Comparison of ENCODE assay signal across 8 mouse cellular contexts in the genomic region with DNA sequence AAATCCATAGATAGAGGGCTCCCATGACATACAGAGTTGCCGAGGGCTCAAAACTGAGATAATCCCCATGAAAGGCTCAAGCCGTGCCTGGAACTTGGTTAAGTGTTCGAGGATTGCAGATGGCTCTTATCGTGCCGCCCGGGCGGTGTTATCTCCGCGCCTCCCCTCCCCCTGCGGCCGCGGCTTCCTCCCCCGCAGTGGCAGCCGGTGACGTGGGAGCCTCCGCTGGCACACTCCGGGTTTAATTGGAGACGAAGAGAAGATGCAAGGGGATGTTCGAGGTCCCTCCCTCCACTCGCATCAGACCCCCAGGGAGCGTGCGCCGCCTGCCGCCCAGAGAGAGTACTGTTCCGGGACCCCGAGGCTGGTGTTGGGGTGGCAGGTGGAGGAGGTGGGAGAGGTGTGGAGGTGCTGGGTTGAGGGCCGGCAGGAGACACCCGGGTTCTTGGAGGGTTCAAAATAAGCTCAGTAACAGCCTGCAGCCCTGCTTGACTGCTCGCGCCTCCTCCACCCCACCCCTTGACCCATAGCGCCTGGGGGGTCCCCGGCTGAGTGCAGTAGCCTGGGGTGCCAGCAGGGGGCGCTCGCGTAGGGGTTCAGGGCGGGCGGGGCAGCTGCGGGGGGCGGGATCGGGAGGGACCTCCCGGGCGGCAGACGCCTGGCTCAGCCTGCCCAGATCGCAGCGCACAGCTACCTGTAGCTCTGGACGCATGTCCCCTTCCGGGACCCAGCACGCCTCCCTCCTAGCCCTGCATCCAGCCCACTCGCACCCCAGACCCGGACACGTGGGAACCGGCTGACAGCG. TPM values are rescaled to one million over a fixed set of nuclear protein-coding genes. Genes with fewer than 3 reads are reported as not detected.
DNase-seq lines count a peak whose midpoint lies in the region; ATAC-seq and TF ChIP-seq lines count a peak whose summit lies in the region.

A gene (plus strand): TSS at position 244 of the 805 bp plus-strand sequence.

- ATAC-seq in G1E (ENCODE audit: extremely low read depth, insufficient number of reproducible peaks, low FRiP score, poor library complexity, severe bottlenecking), result peak; percentile 85
- ATAC-seq in erythroblast, adult 5-6 weeks (replicated peaks; ENCODE audit: low FRiP score, poor library complexity, severe bottlenecking), result peak; percentile 41
- 0 out of 2 replicates have a peak, but pooled peaks have one; percentile 53 for ATAC-seq in hindbrain, embryonic 11.5 days (ENCODE audit: low FRiP score)
- peak; percentile 55 for ATAC-seq in lung, postnatal 0 days

- H3K4me1 ChIP-seq in G1E (ENCODE audit: insufficient read depth, low read depth, low read length), result peaks cover 79% of the 10 kb centered on the region
- H3K4me1 ChIP-seq in bone marrow macrophage, adult 2 months (ENCODE audit: control insufficient read depth, insufficient read depth, low read length), result peaks cover 16% of the 10 kb centered on the region
- peaks cover 2% of the 10 kb centered on the region; the same call in 1 of the 2 replicates for H3K4me1 ChIP-seq in hindbrain, embryonic 11.5 days (replicated peaks; ENCODE audit: control insufficient read depth, insufficient read depth, low read length)
- H3K4me1 ChIP-seq in lung, postnatal 0 days (ENCODE audit: insufficient read depth, low read depth, low read length), result peaks cover 6% of the 10 kb centered on the region

- peaks cover 15% of the 10 kb centered on the region for H3K36me3 ChIP-seq in G1E (replicated peaks)
- H3K36me3 ChIP-seq in hindbrain, embryonic 11.5 days (ENCODE audit: control insufficient read depth, insufficient read depth, low read length), result no peaks in the 10 kb centered on the region
- H3K36me3 ChIP-seq in lung, postnatal 0 days (ENCODE audit: insufficient read depth, low read length), result no peaks in the 10 kb centered on the region

- TF ChIP-seq CTCF in G1E (IDR thresholded peaks at IDR 0.05; ENCODE audit: low read depth, low read length), result peak; percentile 77
- peak; percentile 89 for TF ChIP-seq CTCF in bone marrow macrophage, adult 2 months (IDR thresholded peaks at IDR 0.05; ENCODE audit: low read depth, low read length)
- peak; percentile 56 for TF ChIP-seq CTCF in lung, postnatal 0 days (IDR thresholded peaks at IDR 0.05)

- peaks cover 40% of the 10 kb centered on the region for H3K27me3 ChIP-seq in G1E (ENCODE audit: insufficient read depth, low read length)
- peaks cover 31% of the 10 kb centered on the region for H3K27me3 ChIP-seq in hindbrain, embryonic 11.5 days (ENCODE audit: control insufficient read depth, insufficient read depth, low read length)
- peaks cover 36% of the 10 kb centered on the region for H3K27me3 ChIP-seq in lung, postnatal 0 days (replicated peaks; ENCODE audit: insufficient read depth, low read length)

- no peak for TF ChIP-seq EP300 in lung, postnatal 0 days (IDR thresholded peaks at IDR 0.05)

- H3K9me3 ChIP-seq in G1E (replicated peaks), result no peaks in the 10 kb centered on the region
- H3K9me3 ChIP-seq in hindbrain, embryonic 11.5 days (ENCODE audit: control insufficient read depth, low read length), result no peaks in the 10 kb centered on the region
- no peaks in the 10 kb centered on the region for H3K9me3 ChIP-seq in lung, postnatal 0 days (ENCODE audit: low read length)

- no peak for TF ChIP-seq POLR2A in bone marrow macrophage, adult 2 months (IDR thresholded peaks at IDR 0.05; ENCODE audit: borderline replicate concordance, low read depth, low read length)

- H3K4me3 ChIP-seq in G1E (ENCODE audit: low read depth, low read length), result peak within 1 kb of the TSS; percentile 87
- H3K4me3 ChIP-seq in bone marrow macrophage, adult 2 months (ENCODE audit: insufficient read depth, low read length), result peak within 1 kb of the TSS; percentile 60
- H3K4me3 ChIP-seq in hindbrain, embryonic 11.5 days (ENCODE audit: low read depth, low read length), result peak within 1 kb of the TSS; percentile 13
- peak within 1 kb of the TSS; percentile 29 for H3K4me3 ChIP-seq in lung, postnatal 0 days (ENCODE audit: low read depth, low read length)

- whole genome bisulfite sequencing in hindbrain, embryonic 11.5 days, result 2% methylated on average over 40 of the region's 53 CpGs
- WGBS in lung, postnatal 0 days, result 1% methylated on average over 37 of the region's 53 CpGs

- peak; percentile 97 for DNase-seq in G1E (ENCODE audit: low spot score)
- DNase-seq in hindbrain, embryonic 11.5 days (ENCODE audit: low spot score), result peak; percentile 58
- DNase-seq in layer of hippocampus, postnatal 25 days (ENCODE audit: extremely low spot score in 1 of 2, low spot score in 1 of 2), result peak; percentile 77 to 80
- peak; percentile 40 for DNase-seq in lung, postnatal 0 days (ENCODE audit: low spot score)
- DNase-seq in ovary, postnatal 14 days (ENCODE audit: low spot score), result peak; percentile 45
- peak; percentile 93 for DNase-seq in thymus, postnatal 10 days (ENCODE audit: low spot score in 2 of 2)

- H3K9ac ChIP-seq in hindbrain, embryonic 11.5 days (ENCODE audit: low read depth, low read length), result no peak within 1 kb of the TSS
- no peak within 1 kb of the TSS for H3K9ac ChIP-seq in lung, postnatal 0 days (replicated peaks; ENCODE audit: low read depth)

- peak within 1 kb of the TSS; percentile 30; the same call in 1 of the 2 replicates for H3K27ac ChIP-seq in bone marrow macrophage, adult 2 months (ENCODE audit: insufficient read depth, low read depth, low read length)
- no peak within 1 kb of the TSS for H3K27ac ChIP-seq in hindbrain, embryonic 11.5 days (ENCODE audit: low read depth, low read length)
- H3K27ac ChIP-seq in lung, postnatal 0 days (ENCODE audit: low read length), result no peak within 1 kb of the TSS

- H3K4me2 ChIP-seq in hindbrain, embryonic 11.5 days (replicated peaks; ENCODE audit: low read depth, low read length), result peak within 1 kb of the TSS; percentile 28
- peak within 1 kb of the TSS; percentile 40 for H3K4me2 ChIP-seq in lung, postnatal 0 days (replicated peaks; ENCODE audit: low read depth, low read length)

RNA-seq across cellular contexts. Expression of the gene that starts here (rescaled TPM):
- total RNA-seq in G1E (2014; fragmentation: Nextera tagmentation) (5.6 and 13.2 TPM in 2 replicates), G1E (2017) (1.4 and 1.7 TPM in 2 replicates)
- 10.8 and 13.1 TPM in 2 replicates for polyA plus RNA-seq in G1E (2012)
- 0.65 TPM in 1 of 2 replicates, not detected in the other for polyA plus RNA-seq in bone marrow macrophage, adult 2 months (2012; ENCODE audit: insufficient read depth, insufficient read length, missing spikeins)
- not detected in 2 replicates for total RNA-seq in erythroblast, adult 5-6 weeks (2015; ENCODE audit: low replicate concordance)
- not detected in 2 replicates for total RNA-seq in erythroblast, adult 5-6 weeks (2017; ENCODE audit: low replicate concordance)
- not detected in 2 replicates for polyA plus RNA-seq in hindbrain, embryonic 11.5 days (2014; fragmentation: Nextera tagmentation; extraction: Ambion mirVana)
- total RNA-seq in layer of hippocampus, postnatal 25 days (2021), result 100 to 1,000 TPM in 1 of 2 experiments, 10 to 100 TPM in 1; 92.7 to 100 TPM
- polyA plus RNA-seq in lung, postnatal 0 days (2015; fragmentation: Nextera tagmentation; extraction: Ambion mirVana), result not detected in 2 replicates

Comparison
In these comparisons a context has a peak if more than half of its experiments do, and no peak if none do; other contexts are left out.
1. RNA of the gene that starts here (total RNA-seq): 92.7 to 100 TPM in layer of hippocampus, postnatal 25 days; 1.4 to 13.2 TPM in G1E and not detected in erythroblast, adult 5-6 weeks; every median in the first group is over 4 times any median in the second.
2. Peak in ATAC-seq in erythroblast, adult 5-6 weeks; RNA of the gene not detected or under 1 TPM.
3. Peak in DNase-seq, ATAC-seq, H3K4me3 ChIP-seq and H3K4me2 ChIP-seq in hindbrain, embryonic 11.5 days; RNA of the gene not detected or under 1 TPM.
4. Peak in DNase-seq, ATAC-seq, H3K4me3 ChIP-seq and H3K4me2 ChIP-seq in lung, postnatal 0 days; RNA of the gene not detected or under 1 TPM.
5. DNase-seq: peak in every context shown above with its lines; median percentile 97 in G1E; 93 in thymus, postnatal 10 days; 78 in layer of hippocampus, postnatal 25 days; 58 in hindbrain, embryonic 11.5 days; 45 in ovary, postnatal 14 days; 40 in lung, postnatal 0 days.
6. H3K4me3 ChIP-seq: peak in every context shown above with its lines; median percentile 87 in G1E; 60 in bone marrow macrophage, adult 2 months; 29 in lung, postnatal 0 days; 13 in hindbrain, embryonic 11.5 days.
7. Peak in every context shown above with its lines, with median percentiles within 50 percentile points of each other: ATAC-seq and CTCF ChIP-seq.